Mouse (Mus musculus): ENCODE data around the gene Mcemp1. TPM values are rescaled to one million over a fixed set of nuclear protein-coding genes. Genes with fewer than 3 reads are reported as not detected.

Mcemp1 gene
- total and polyA plus RNA-seq, 2 experiments from 2014 or later, result 0.30 TPM; not detected in 1

GRCm38 (mm10) chr8:3717321-3717954 lies 51.9 kb downstream of the Mcemp1 start:
- no peak overlapping the region for H3K4me2 ChIP-seq (ENCODE audit: low read depth, low read length)
- peak; percentile 65 for ATAC-seq (ENCODE audit: insufficient read depth, low read depth)
- H3K4me3 ChIP-seq (ENCODE audit: low read depth, low read length), result no peak overlapping the region
- H3K9me3 ChIP-seq (replicated peaks; ENCODE audit: control insufficient read depth, low read length), result no peaks in the 10 kb centered on the region
- no peak overlapping the region for H3K9ac ChIP-seq (replicated peaks; ENCODE audit: low read depth, low read length)
- no peak overlapping the region for H3K27ac ChIP-seq (ENCODE audit: low read depth)
- H3K27me3 ChIP-seq (ENCODE audit: control insufficient read depth, insufficient read depth, low read length), result no peaks in the 10 kb centered on the region
- no peaks in the 10 kb centered on the region for H3K36me3 ChIP-seq (replicated peaks; ENCODE audit: control insufficient read depth, insufficient read depth, low read length)
- H3K4me1 ChIP-seq (ENCODE audit: control insufficient read depth, insufficient read depth), result no peaks in the 10 kb centered on the region
- TF ChIP-seq CTCF (IDR thresholded peaks at IDR 0.05; ENCODE audit: low read depth) (no peak), EP300 (IDR thresholded peaks at IDR 0.05; ENCODE audit: low read depth) (no peak)
- 41% methylated on average over 12 of the region's 12 CpGs for WGBS
- DNase-seq (ENCODE audit: low spot score), result peak; percentile 25

GRCm38 (mm10) chr8:3718559-3718958 lies 53.0 kb downstream of the Mcemp1 start:
- Histone ChIP-seq H3K36me3 (replicated peaks; ENCODE audit: control insufficient read depth, insufficient read depth, low read length) (no peaks in the 10 kb centered on the region), H3K4me2 (ENCODE audit: low read depth, low read length) (no peak overlapping the region), H3K4me3 (ENCODE audit: low read depth, low read length) (no peak overlapping the region), H3K4me1 (ENCODE audit: control insufficient read depth, insufficient read depth) (no peaks in the 10 kb centered on the region), H3K9ac (replicated peaks; ENCODE audit: low read depth, low read length) (no peak overlapping the region), H3K9me3 (replicated peaks; ENCODE audit: control insufficient read depth, low read length) (no peaks in the 10 kb centered on the region), H3K27ac (ENCODE audit: low read depth) (no peak overlapping the region), H3K27me3 (ENCODE audit: control insufficient read depth, insufficient read depth, low read length) (no peaks in the 10 kb centered on the region)
- ATAC-seq (ENCODE audit: insufficient read depth, low read depth) (peak; percentile 65; the same call in 1 of the 2 replicates), DNase-seq (ENCODE audit: low spot score) (no peak)
- TF ChIP-seq CTCF (IDR thresholded peaks at IDR 0.05; ENCODE audit: low read depth), result peak; percentile 83
- no peak for TF ChIP-seq EP300 (IDR thresholded peaks at IDR 0.05; ENCODE audit: low read depth)
- whole genome bisulfite sequencing, result 23% methylated on average over 14 of the region's 14 CpGs

Other genes with a start within 250 kb of the Mcemp1 start
- gene Pex11g, start 198.1 kb upstream of the Mcemp1 start, total RNA-seq (2014; rRNA removed; ENCODE audit: low replicate concordance), result 8.9 and 14.1 TPM in 2 replicates
- gene Pex11g, start 198.1 kb upstream of the Mcemp1 start, polyA plus RNA-seq (2015; fragmentation: Nextera tagmentation; extraction: Ambion mirVana), result 6.8 and 7.3 TPM in 2 replicates
- gene Tex45, start 194.9 kb upstream of the Mcemp1 start, total RNA-seq (2014; rRNA removed; ENCODE audit: low replicate concordance), result not detected in 2 replicates
- not detected in 2 replicates for gene Tex45, start 194.9 kb upstream of the Mcemp1 start, polyA plus RNA-seq (2015; fragmentation: Nextera tagmentation; extraction: Ambion mirVana)
- gene Zfp358, start 172.6 kb upstream of the Mcemp1 start, total RNA-seq (2014; rRNA removed; ENCODE audit: low replicate concordance), result 59.7 and 70.8 TPM in 2 replicates
- 25.0 and 25.7 TPM in 2 replicates for gene Zfp358, start 172.6 kb upstream of the Mcemp1 start, polyA plus RNA-seq (2015; fragmentation: Nextera tagmentation; extraction: Ambion mirVana)
- gene Mcoln1, start 165.3 kb upstream of the Mcemp1 start, total RNA-seq (2014; rRNA removed; ENCODE audit: low replicate concordance), result 47.6 and 56.5 TPM in 2 replicates
- 32.7 and 32.9 TPM in 2 replicates for gene Mcoln1, start 165.3 kb upstream of the Mcemp1 start, polyA plus RNA-seq (2015; fragmentation: Nextera tagmentation; extraction: Ambion mirVana)
- gene Pnpla6, start 150.4 kb upstream of the Mcemp1 start, total RNA-seq (2014; rRNA removed; ENCODE audit: low replicate concordance), result 15.9 and 41.7 TPM in 2 replicates
- 7.9 and 8.4 TPM in 2 replicates for gene Pnpla6, start 150.4 kb upstream of the Mcemp1 start, polyA plus RNA-seq (2015; fragmentation: Nextera tagmentation; extraction: Ambion mirVana)
- 1.3 and 1.9 TPM in 2 replicates for gene C330021F23Rik, start 97.8 kb upstream of the Mcemp1 start, total RNA-seq (2014; rRNA removed; ENCODE audit: low replicate concordance)
- gene C330021F23Rik, start 97.8 kb upstream of the Mcemp1 start, polyA plus RNA-seq (2015; fragmentation: Nextera tagmentation; extraction: Ambion mirVana), result 2.0 and 2.3 TPM in 2 replicates
- gene Camsap3, start 78.5 kb upstream of the Mcemp1 start, total RNA-seq (2014; rRNA removed; ENCODE audit: low replicate concordance), result 2.1 and 7.9 TPM in 2 replicates
- gene Camsap3, start 78.5 kb upstream of the Mcemp1 start, polyA plus RNA-seq (2015; fragmentation: Nextera tagmentation; extraction: Ambion mirVana), result 0.33 and 0.43 TPM in 2 replicates
- gene Xab2, start 44.4 kb upstream of the Mcemp1 start, total RNA-seq (2014; rRNA removed; ENCODE audit: low replicate concordance), result 26.8 and 27.0 TPM in 2 replicates
- gene Xab2, start 44.4 kb upstream of the Mcemp1 start, polyA plus RNA-seq (2015; fragmentation: Nextera tagmentation; extraction: Ambion mirVana), result 20.0 TPM in 2 replicates
- 2.4 and 14.4 TPM in 2 replicates for gene Pet100, start 44.2 kb upstream of the Mcemp1 start, total RNA-seq (2014; rRNA removed; ENCODE audit: low replicate concordance)
- gene Pet100, start 44.2 kb upstream of the Mcemp1 start, polyA plus RNA-seq (2015; fragmentation: Nextera tagmentation; extraction: Ambion mirVana), result 112 and 121 TPM in 2 replicates
- not detected in 2 replicates for gene Pcp2, start 40.2 kb upstream of the Mcemp1 start, total RNA-seq (2014; rRNA removed; ENCODE audit: low replicate concordance)
- gene Pcp2, start 40.2 kb upstream of the Mcemp1 start, polyA plus RNA-seq (2015; fragmentation: Nextera tagmentation; extraction: Ambion mirVana), result not detected in 2 replicates
- 15.2 and 30.5 TPM in 2 replicates for gene Stxbp2, start 34.8 kb upstream of the Mcemp1 start, total RNA-seq (2014; rRNA removed; ENCODE audit: low replicate concordance)
- 13.8 and 14.5 TPM in 2 replicates for gene Stxbp2, start 34.8 kb upstream of the Mcemp1 start, polyA plus RNA-seq (2015; fragmentation: Nextera tagmentation; extraction: Ambion mirVana)
- not detected in 2 replicates for gene Retn, start 10.0 kb upstream of the Mcemp1 start, total RNA-seq (2014; rRNA removed; ENCODE audit: low replicate concordance)
- not detected in 2 replicates for gene Retn, start 10.0 kb upstream of the Mcemp1 start, polyA plus RNA-seq (2015; fragmentation: Nextera tagmentation; extraction: Ambion mirVana)
- gene Fcor, start 6.6 kb downstream of the Mcemp1 start, total RNA-seq (2014; rRNA removed; ENCODE audit: low replicate concordance), result not detected in 2 replicates
- gene Fcor, start 6.6 kb downstream of the Mcemp1 start, polyA plus RNA-seq (2015; fragmentation: Nextera tagmentation; extraction: Ambion mirVana), result 1.3 and 1.7 TPM in 2 replicates
- gene Trappc5, start 10.5 kb downstream of the Mcemp1 start, total RNA-seq (2014; rRNA removed; ENCODE audit: low replicate concordance), result 31.1 and 38.0 TPM in 2 replicates
- 29.2 and 29.8 TPM in 2 replicates for gene Trappc5, start 10.5 kb downstream of the Mcemp1 start, polyA plus RNA-seq (2015; fragmentation: Nextera tagmentation; extraction: Ambion mirVana)
- gene Fcer2a, start 28.4 kb downstream of the Mcemp1 start, total RNA-seq (2014; rRNA removed; ENCODE audit: low replicate concordance), result not detected in 2 replicates
- gene Fcer2a, start 28.4 kb downstream of the Mcemp1 start, polyA plus RNA-seq (2015; fragmentation: Nextera tagmentation; extraction: Ambion mirVana), result 0.11 TPM in 1 of 2 replicates, not detected in the other
- 5.6 TPM in 1 of 2 replicates, not detected in the other for gene Clec4g, start 54.9 kb downstream of the Mcemp1 start, total RNA-seq (2014; rRNA removed; ENCODE audit: low replicate concordance)
- gene Clec4g, start 54.9 kb downstream of the Mcemp1 start, polyA plus RNA-seq (2015; fragmentation: Nextera tagmentation; extraction: Ambion mirVana), result 1.9 and 2.5 TPM in 2 replicates
- not detected in 2 replicates for gene Cd209a, start 83.2 kb downstream of the Mcemp1 start, total RNA-seq (2014; rRNA removed; ENCODE audit: low replicate concordance)
- not detected in 2 replicates for gene Cd209a, start 83.2 kb downstream of the Mcemp1 start, polyA plus RNA-seq (2015; fragmentation: Nextera tagmentation; extraction: Ambion mirVana)
- gene Cd209e, start 188.6 kb downstream of the Mcemp1 start, total RNA-seq (2014; rRNA removed; ENCODE audit: low replicate concordance), result not detected in 2 replicates
- gene Cd209e, start 188.6 kb downstream of the Mcemp1 start, polyA plus RNA-seq (2015; fragmentation: Nextera tagmentation; extraction: Ambion mirVana), result not detected in 2 replicates
- gene Cd209d, start 212.8 kb downstream of the Mcemp1 start, total RNA-seq (2014; rRNA removed; ENCODE audit: low replicate concordance), result not detected in 2 replicates
- not detected in 2 replicates for gene Cd209d, start 212.8 kb downstream of the Mcemp1 start, polyA plus RNA-seq (2015; fragmentation: Nextera tagmentation; extraction: Ambion mirVana)